Mouse (Mus musculus): ENCODE data around the gene Slc9a7. TPM values are rescaled to one million over a fixed set of nuclear protein-coding genes. Genes with fewer than 3 reads are reported as not detected.

Gene Slc9a7
- polyA plus RNA-seq, 1 experiment from 2014 or later, result 4.7 TPM

DNA sequence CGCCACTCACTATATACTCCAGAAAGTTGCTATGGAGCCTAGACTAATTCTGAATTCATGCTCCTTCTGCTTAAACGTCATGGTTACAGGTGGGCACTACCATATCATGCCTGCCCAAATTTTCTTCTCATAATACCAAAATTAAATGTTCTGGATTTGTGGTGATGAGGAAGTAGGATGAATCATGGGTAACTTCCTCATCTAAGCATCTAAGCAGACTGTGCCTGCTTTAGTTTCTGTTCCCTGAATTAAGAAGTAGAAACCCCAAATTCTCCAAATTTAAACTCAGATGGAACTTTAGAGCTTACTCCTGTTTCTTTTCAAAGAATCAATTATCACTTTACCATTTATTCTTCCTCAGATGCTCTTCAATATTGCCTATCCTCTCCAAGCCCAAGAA is 173.9 kb downstream of the Slc9a7 start:
- no peaks in the 10 kb centered on the region for H3K27me3 ChIP-seq (ENCODE audit: control insufficient read depth, insufficient read depth, low read length)
- H3K27ac ChIP-seq (ENCODE audit: low read length), result no peak overlapping the region
- no peaks in the 10 kb centered on the region for H3K36me3 ChIP-seq (ENCODE audit: control insufficient read depth, insufficient read depth)
- no peak overlapping the region for H3K4me2 ChIP-seq (ENCODE audit: low read depth, low read length)
- H3K9ac ChIP-seq (ENCODE audit: low read length), result no peak overlapping the region
- ATAC-seq (replicated peaks; ENCODE audit: extremely low read depth, insufficient read depth, low FRiP score), result no peak
- no peaks in the 10 kb centered on the region for H3K9me3 ChIP-seq (replicated peaks; ENCODE audit: control insufficient read depth, low read length)
- WGBS, result 74% methylated on average over 2 of the region's 2 CpGs
- no peak overlapping the region for H3K4me3 ChIP-seq (ENCODE audit: low read length)
- H3K4me1 ChIP-seq (ENCODE audit: control insufficient read depth, insufficient read depth, low read length), result no peaks in the 10 kb centered on the region

- Histone ChIP-seq H3K9me3 (replicated peaks; ENCODE audit: control insufficient read depth, low read length) (no peaks in the 10 kb centered on the region), H3K4me2 (ENCODE audit: low read depth, low read length) (no peak overlapping the region), H3K27me3 (ENCODE audit: control insufficient read depth, insufficient read depth, low read length) (no peaks in the 10 kb centered on the region), H3K9ac (ENCODE audit: low read length) (no peak overlapping the region), H3K27ac (ENCODE audit: low read length) (no peak overlapping the region), H3K4me1 (ENCODE audit: control insufficient read depth, insufficient read depth, low read length) (no peaks in the 10 kb centered on the region), H3K4me3 (ENCODE audit: low read length) (no peak overlapping the region), H3K36me3 (ENCODE audit: control insufficient read depth, insufficient read depth) (no peaks in the 10 kb centered on the region)
- no peak for ATAC-seq (replicated peaks; ENCODE audit: extremely low read depth, insufficient read depth, low FRiP score)
- WGBS, result 43% methylated on average over 4 of the region's 4 CpGs
These were observed 221.4 kb downstream of the Slc9a7 start for GRCm38 (mm10) chrX:20070196-20070595.

DNA sequence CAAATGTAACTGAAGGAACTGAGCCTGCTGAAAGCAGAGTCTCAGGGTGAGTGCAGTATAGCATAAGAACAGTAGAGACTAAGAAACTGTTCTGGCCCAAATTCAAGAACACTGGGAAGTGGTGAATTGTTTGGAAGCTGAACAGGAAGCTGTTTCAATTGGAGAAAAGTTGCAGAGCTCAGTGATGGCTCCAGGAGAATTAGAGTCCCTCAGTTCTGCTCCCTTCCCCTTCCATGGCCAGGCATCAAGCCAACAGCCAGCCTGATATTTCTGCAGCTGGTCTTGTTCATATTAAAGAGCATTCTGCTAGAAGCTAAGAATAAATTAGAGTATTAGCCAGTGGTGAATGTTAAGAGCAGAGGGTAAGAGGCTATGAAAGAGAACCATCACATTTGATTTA is 225.0 kb downstream of the Slc9a7 start:
- Histone ChIP-seq H3K4me2 (ENCODE audit: low read depth, low read length) (no peak overlapping the region), H3K27ac (ENCODE audit: low read length) (no peak overlapping the region)

GRCm38 (mm10) chrX:20061764-20062480 is 229.7 kb downstream of the Slc9a7 start:
- Histone ChIP-seq H3K36me3 (ENCODE audit: control insufficient read depth, insufficient read depth) (no peaks in the 10 kb centered on the region), H3K27ac (ENCODE audit: low read length) (no peak overlapping the region), H3K4me1 (ENCODE audit: control insufficient read depth, insufficient read depth, low read length) (no peaks in the 10 kb centered on the region), H3K4me2 (ENCODE audit: low read depth, low read length) (peak overlapping the region; percentile 75), H3K9me3 (replicated peaks; ENCODE audit: control insufficient read depth, low read length) (no peaks in the 10 kb centered on the region; the same call in 1 of the 2 replicates), H3K4me3 (ENCODE audit: low read length) (no peak overlapping the region; the same call in 1 of the 2 replicates), H3K27me3 (ENCODE audit: control insufficient read depth, insufficient read depth, low read length) (peaks cover 3% of the 10 kb centered on the region), H3K9ac (ENCODE audit: low read length) (no peak overlapping the region)
- 54% methylated on average over 3 of the region's 3 CpGs for WGBS
- no peak for ATAC-seq (replicated peaks; ENCODE audit: extremely low read depth, insufficient read depth, low FRiP score)

More for the DNA sequence above, 225.0 kb downstream of the Slc9a7 start:
- Histone ChIP-seq H3K27me3 (ENCODE audit: control insufficient read depth, insufficient read depth, low read length) (no peaks in the 10 kb centered on the region), H3K9ac (ENCODE audit: low read length) (no peak overlapping the region), H3K4me3 (ENCODE audit: low read length) (no peak overlapping the region), H3K4me1 (ENCODE audit: control insufficient read depth, insufficient read depth, low read length) (no peaks in the 10 kb centered on the region), H3K9me3 (replicated peaks; ENCODE audit: control insufficient read depth, low read length) (no peaks in the 10 kb centered on the region), H3K36me3 (ENCODE audit: control insufficient read depth, insufficient read depth) (no peaks in the 10 kb centered on the region)
- ATAC-seq (replicated peaks; ENCODE audit: extremely low read depth, insufficient read depth, low FRiP score), result no peak

DNA sequence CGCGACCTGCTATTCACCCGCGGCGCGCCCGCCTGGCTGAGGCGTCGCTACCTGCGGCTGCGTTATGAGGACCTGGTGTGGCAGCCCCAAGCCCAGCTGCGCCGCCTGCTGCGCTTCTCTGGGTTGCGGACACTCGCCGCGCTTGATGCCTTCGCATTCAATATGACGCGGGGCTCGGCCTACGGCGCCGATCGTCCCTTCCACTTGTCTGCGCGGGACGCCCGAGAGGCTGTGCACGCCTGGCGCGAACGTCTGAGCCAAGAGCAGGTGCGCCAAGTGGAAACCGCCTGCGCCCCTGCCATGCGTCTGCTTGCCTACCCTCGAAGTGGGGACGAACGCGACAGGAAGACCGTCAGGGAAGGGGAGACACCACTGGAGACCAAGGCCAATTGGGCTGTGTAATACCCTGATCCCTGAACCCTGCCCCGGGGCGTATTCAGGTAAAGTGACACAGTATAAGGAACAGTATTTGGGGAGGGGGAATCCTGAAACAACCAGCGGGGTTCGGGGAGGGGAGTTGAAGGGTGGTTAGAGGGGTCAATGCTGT is 230.8 kb downstream of the Slc9a7 start:
- no peaks in the 10 kb centered on the region for H3K4me1 ChIP-seq (ENCODE audit: control insufficient read depth, insufficient read depth, low read length)
- peak overlapping the region; percentile 75 for H3K4me2 ChIP-seq (ENCODE audit: low read depth, low read length)
- no peak for ATAC-seq (replicated peaks; ENCODE audit: extremely low read depth, insufficient read depth, low FRiP score)
- 14% methylated on average over 46 of the region's 47 CpGs for WGBS
- H3K27me3 ChIP-seq (ENCODE audit: control insufficient read depth, insufficient read depth, low read length), result peaks cover 3% of the 10 kb centered on the region
- H3K36me3 ChIP-seq (ENCODE audit: control insufficient read depth, insufficient read depth), result no peaks in the 10 kb centered on the region
- peak overlapping the region; percentile 55 for H3K4me3 ChIP-seq (ENCODE audit: low read length)
- no peaks in the 10 kb centered on the region; the same call in 1 of the 2 replicates for H3K9me3 ChIP-seq (replicated peaks; ENCODE audit: control insufficient read depth, low read length)
- no peak overlapping the region for H3K27ac ChIP-seq (ENCODE audit: low read length)
- peak overlapping the region; percentile 51 for H3K9ac ChIP-seq (ENCODE audit: low read length)

DNA sequence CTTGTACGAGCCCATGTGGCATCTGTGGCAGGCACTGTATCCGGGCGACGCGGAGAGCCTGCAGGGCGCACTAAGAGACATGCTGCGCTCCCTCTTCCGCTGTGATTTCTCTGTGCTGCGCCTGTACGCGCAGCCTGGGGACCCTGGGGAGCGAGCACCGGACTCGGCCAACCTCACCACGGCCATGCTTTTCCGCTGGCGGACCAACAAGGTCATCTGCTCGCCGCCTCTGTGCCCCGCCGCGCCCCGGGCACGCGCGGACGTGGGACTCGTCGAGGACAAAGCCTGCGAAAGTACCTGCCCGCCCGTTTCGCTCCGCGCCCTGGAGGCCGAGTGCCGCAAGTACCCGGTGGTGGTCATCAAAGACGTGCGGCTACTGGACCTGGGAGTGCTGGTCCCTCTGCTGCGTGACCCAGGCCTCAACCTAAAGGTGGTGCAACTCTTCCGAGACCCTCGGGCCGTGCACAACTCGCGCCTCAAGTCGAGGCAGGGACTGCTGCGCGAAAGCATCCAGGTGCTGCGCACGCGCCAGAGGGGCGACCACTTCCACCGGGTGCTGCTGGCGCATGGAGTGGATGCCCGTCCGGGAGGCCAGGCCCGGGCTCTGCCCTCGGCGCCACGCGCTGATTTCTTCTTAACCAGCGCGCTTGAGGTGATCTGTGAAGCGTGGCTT is 231.4 kb downstream of the Slc9a7 start:
- Histone ChIP-seq H3K9me3 (replicated peaks; ENCODE audit: control insufficient read depth, low read length) (no peaks in the 10 kb centered on the region; the same call in 1 of the 2 replicates), H3K27ac (ENCODE audit: low read length) (no peak overlapping the region), H3K4me2 (ENCODE audit: low read depth, low read length) (peak overlapping the region; percentile 75), H3K4me1 (ENCODE audit: control insufficient read depth, insufficient read depth, low read length) (no peaks in the 10 kb centered on the region), H3K4me3 (ENCODE audit: low read length) (peak overlapping the region; percentile 55), H3K36me3 (ENCODE audit: control insufficient read depth, insufficient read depth) (no peaks in the 10 kb centered on the region), H3K9ac (ENCODE audit: low read length) (peak overlapping the region; percentile 54), H3K27me3 (ENCODE audit: control insufficient read depth, insufficient read depth, low read length) (peaks cover 3% of the 10 kb centered on the region)
- WGBS, result 22% methylated on average over 60 of the region's 65 CpGs
- ATAC-seq (replicated peaks; ENCODE audit: extremely low read depth, insufficient read depth, low FRiP score), result no peak

GRCm38 (mm10) chrX:20059381-20059971 is 232.1 kb downstream of the Slc9a7 start, which contains the start of gene Chst7:
Gene Chst7 (plus strand): TSS chrX:20059560.
- Histone ChIP-seq H3K36me3 (ENCODE audit: control insufficient read depth, insufficient read depth) (no peaks in the 10 kb centered on the region), H3K4me2 (ENCODE audit: low read depth, low read length) (peak within 1 kb of the TSS; percentile 75), H3K9me3 (replicated peaks; ENCODE audit: control insufficient read depth, low read length) (no peaks in the 10 kb centered on the region; the same call in 1 of the 2 replicates), H3K4me1 (ENCODE audit: control insufficient read depth, insufficient read depth, low read length) (no peaks in the 10 kb centered on the region), H3K4me3 (ENCODE audit: low read length) (peak within 1 kb of the TSS; percentile 55), H3K9ac (ENCODE audit: low read length) (peak within 1 kb of the TSS; percentile 54), H3K27ac (ENCODE audit: low read length) (peak within 1 kb of the TSS; percentile 4; the same call in 1 of the 2 replicates), H3K27me3 (ENCODE audit: control insufficient read depth, insufficient read depth, low read length) (peaks cover 3% of the 10 kb centered on the region)
- peak; percentile 89 for ATAC-seq (replicated peaks; ENCODE audit: extremely low read depth, insufficient read depth, low FRiP score)
- 14% methylated on average over 23 of the region's 40 CpGs for WGBS
